Mouse (Mus musculus) midbrain, embryonic 11.5 days (tissue): ENCODE results near the gene Etv6. TPM values are rescaled to one million over a fixed set of nuclear protein-coding genes. Genes with fewer than 3 reads are reported as not detected.

Experiments used
- ATAC-seq: fragments of 200-750 bp; cut with Nextera tagmentation; 2 replicates; pipeline ENCODE4 v1.8.0; 2017; ENCODE audit warnings: moderate TSS enrichment, moderate library complexity; ENCODE audit not compliant: low FRiP score
- DNase-seq: peaks from one replicate; pipeline ENCODE4 v3.0.0; 2015; ENCODE audit warnings: low spot score; ENCODE audit errors: missing footprints
- H3K27ac ChIP-seq: fragments of 300-500 bp; sonication (generic); 2 replicates; pipeline ENCODE4 v1.5.1; 2014; ENCODE audit warnings: low read depth, low read length
- H3K27me3 ChIP-seq: fragments of 300-500 bp; sonication (generic); 2 replicates; pipeline ENCODE4 v1.6.1; 2014; ENCODE audit warnings: mild to moderate bottlenecking, low read length, moderate library complexity, mixed read lengths; ENCODE audit not compliant: control insufficient read depth, insufficient read depth
- H3K36me3 ChIP-seq: fragments of 300-500 bp; sonication (generic); 2 replicates; pipeline ENCODE4 v1.6.1; 2014; ENCODE audit warnings: mild to moderate bottlenecking, low read length, moderate library complexity, mixed read lengths; ENCODE audit not compliant: control insufficient read depth, insufficient read depth
- H3K4me1 ChIP-seq: fragments of 300-500 bp; sonication (generic); 2 replicates; pipeline ENCODE4 v1.6.1; 2014; ENCODE audit warnings: low read length; ENCODE audit not compliant: control insufficient read depth, insufficient read depth
- H3K4me2 ChIP-seq: fragments of 300-500 bp; sonication (generic); 2 replicates; pipeline ENCODE4 v1.6.1; 2014; ENCODE audit warnings: mild to moderate bottlenecking, moderate library complexity
- H3K4me3 ChIP-seq: fragments of 300-500 bp; sonication (generic); 2 replicates; pipeline ENCODE4 v1.5.1; 2014; ENCODE audit warnings: low read depth, low read length
- H3K9ac ChIP-seq: fragments of 300-500 bp; sonication (generic); 2 replicates; pipeline ENCODE4 v1.6.1; 2014; ENCODE audit warnings: low read length
- H3K9me3 ChIP-seq: fragments of 300-500 bp; sonication (generic); 2 replicates; pipeline ENCODE4 v1.6.1; 2016; ENCODE audit warnings: low read length; ENCODE audit not compliant: control insufficient read depth
- WGBS: fragments of 180-500 bp; shearing (Covaris S2); extraction: QIAGEN DNeasy Blood & Tissue Kit; methylation state at CpG from one replicate; pipeline ENCODE4 v1.1.7; 2014; 5-methylcytosine and 5-hydroxymethylcytosine counted together
- polyA plus RNA-seq: library from polyadenylated mRNA; unstranded; fragments of >200 nt; fragmentation: Nextera tagmentation; extraction: Ambion mirVana; gene quantifications from 2 replicates; pipeline ENCODE4 v1.2.1, GENCODE M21; 2014

Gene Etv6
- polyA plus RNA-seq, 1 experiment from 2014 or later: 14.0 TPM

- H3K36me3 ChIP-seq: no peaks in the 10 kb centered on the region
- WGBS: 95% methylated on average over 5 of the region's 5 CpGs
- no peaks in the 10 kb centered on the region for H3K4me1 ChIP-seq
- H3K9ac ChIP-seq: no peak overlapping the region
- ATAC-seq (no peak), DNase-seq (no peak)
- no peaks in the 10 kb centered on the region for H3K9me3 ChIP-seq
- H3K4me2 ChIP-seq: no peak overlapping the region
- H3K4me3 ChIP-seq: no peak overlapping the region
- no peaks in the 10 kb centered on the region for H3K27me3 ChIP-seq
- no peak overlapping the region for H3K27ac ChIP-seq
These were observed 95.3 kb downstream of the Etv6 start for GRCm38 (mm10) chr6:134130816-134131215.

- H3K4me3 ChIP-seq: no peak overlapping the region
- no peaks in the 10 kb centered on the region for H3K36me3 ChIP-seq
- ATAC-seq (no peak), DNase-seq (no peak)
- WGBS: 94% methylated on average over 2 of the region's 2 CpGs
- H3K9ac ChIP-seq: no peak overlapping the region
- no peaks in the 10 kb centered on the region for H3K4me1 ChIP-seq
- H3K4me2 ChIP-seq: no peak overlapping the region
- H3K27ac ChIP-seq: no peak overlapping the region
- H3K27me3 ChIP-seq: no peaks in the 10 kb centered on the region
- no peaks in the 10 kb centered on the region for H3K9me3 ChIP-seq
These were observed 96.1 kb downstream of the Etv6 start for GRCm38 (mm10) chr6:134131601-134132000.

- ATAC-seq: no peak
- H3K27ac ChIP-seq: no peak overlapping the region
- no peak for DNase-seq
- no peaks in the 10 kb centered on the region for H3K36me3 ChIP-seq
- no peak overlapping the region for H3K4me2 ChIP-seq
- H3K9ac ChIP-seq: no peak overlapping the region
- H3K9me3 ChIP-seq: no peaks in the 10 kb centered on the region
- 86% methylated on average over 4 of the region's 4 CpGs for WGBS
- H3K4me3 ChIP-seq: no peak overlapping the region
- no peaks in the 10 kb centered on the region for H3K4me1 ChIP-seq
- no peaks in the 10 kb centered on the region for H3K27me3 ChIP-seq
These were observed 98.3 kb downstream of the Etv6 start for GRCm38 (mm10) chr6:134133756-134134155.

- WGBS: 88% methylated on average over 9 of the region's 9 CpGs
- no peak overlapping the region for H3K4me2 ChIP-seq
- no peaks in the 10 kb centered on the region for H3K9me3 ChIP-seq
- H3K27me3 ChIP-seq: no peaks in the 10 kb centered on the region
- DNase-seq (no peak), ATAC-seq (no peak)
- no peak overlapping the region for H3K27ac ChIP-seq
- H3K4me3 ChIP-seq: no peak overlapping the region
- no peak overlapping the region for H3K9ac ChIP-seq
- H3K4me1 ChIP-seq: no peaks in the 10 kb centered on the region
- H3K36me3 ChIP-seq: no peaks in the 10 kb centered on the region
These were observed 99.4 kb downstream of the Etv6 start for GRCm38 (mm10) chr6:134134821-134135323.

GRCm38 (mm10) chr6:134136315-134136714 lies 100.8 kb downstream of the Etv6 start:
- whole genome bisulfite sequencing: 93% methylated on average over 3 of the region's 3 CpGs

GRCm38 (mm10) chr6:134139359-134139758 lies 103.9 kb downstream of the Etv6 start:
- Histone ChIP-seq H3K27me3 (no peaks in the 10 kb centered on the region), H3K9ac (no peak overlapping the region), H3K27ac (no peak overlapping the region), H3K9me3 (no peaks in the 10 kb centered on the region), H3K4me3 (no peak overlapping the region), H3K4me2 (no peak overlapping the region), H3K4me1 (no peaks in the 10 kb centered on the region), H3K36me3 (no peaks in the 10 kb centered on the region)
- DNase-seq (no peak), ATAC-seq (no peak)
- 93% methylated on average over 3 of the region's 3 CpGs for WGBS

More at GRCm38 (mm10) chr6:134136315-134136714, 100.8 kb downstream of the Etv6 start:
- Histone ChIP-seq H3K9ac (no peak overlapping the region), H3K4me1 (no peaks in the 10 kb centered on the region), H3K27me3 (no peaks in the 10 kb centered on the region), H3K27ac (no peak overlapping the region), H3K36me3 (no peaks in the 10 kb centered on the region), H3K4me3 (no peak overlapping the region), H3K9me3 (no peaks in the 10 kb centered on the region), H3K4me2 (no peak overlapping the region)
- ATAC-seq: no peak
- DNase-seq: no peak

GRCm38 (mm10) chr6:134140718-134141615 lies 105.5 kb downstream of the Etv6 start:
- ATAC-seq: no peak
- no peaks in the 10 kb centered on the region for H3K9me3 ChIP-seq
- no peaks in the 10 kb centered on the region for H3K36me3 ChIP-seq
- H3K27ac ChIP-seq: no peak overlapping the region
- WGBS: 73% methylated on average over 16 of the region's 16 CpGs
- no peaks in the 10 kb centered on the region for H3K27me3 ChIP-seq
- H3K4me2 ChIP-seq: no peak overlapping the region
- H3K9ac ChIP-seq: no peak overlapping the region
- no peak for DNase-seq
- H3K4me3 ChIP-seq: no peak overlapping the region
- H3K4me1 ChIP-seq: no peaks in the 10 kb centered on the region

GRCm38 (mm10) chr6:134141616-134142165 lies 106.2 kb downstream of the Etv6 start:
- DNase-seq (no peak), ATAC-seq (no peak)
- no peaks in the 10 kb centered on the region for H3K4me1 ChIP-seq
- no peak overlapping the region for H3K4me3 ChIP-seq
- H3K27ac ChIP-seq: no peak overlapping the region
- H3K27me3 ChIP-seq: no peaks in the 10 kb centered on the region
- no peaks in the 10 kb centered on the region for H3K9me3 ChIP-seq
- H3K4me2 ChIP-seq: no peak overlapping the region
- H3K36me3 ChIP-seq: no peaks in the 10 kb centered on the region
- WGBS: 77% methylated on average over 1 of the region's 1 CpGs
- H3K9ac ChIP-seq: no peak overlapping the region

- Histone ChIP-seq H3K27ac (no peak overlapping the region), H3K27me3 (no peaks in the 10 kb centered on the region), H3K4me3 (no peak overlapping the region), H3K36me3 (no peaks in the 10 kb centered on the region), H3K4me1 (peaks cover 4% of the 10 kb centered on the region), H3K4me2 (no peak overlapping the region), H3K9ac (no peak overlapping the region), H3K9me3 (no peaks in the 10 kb centered on the region)
- WGBS: 93% methylated on average over 11 of the region's 11 CpGs
- no peak for ATAC-seq
- DNase-seq: no peak
These were observed 107.2 kb downstream of the Etv6 start for GRCm38 (mm10) chr6:134142700-134143099.
